Mouse (Mus musculus) natural killer cell, adult 2 months (primary cell): ENCODE measurements around the gene Olfr19.
"Not testable (repeated sequence)": the region's sequence is repeated elsewhere in the genome, so short reads cannot be mapped to it uniquely, and the experiment has no call there.

Experiments used
- DNase-seq, 2 experiments: peaks; one replicate each; pipeline ENCODE4 v3.0.0; 2022; ENCODE audit warnings: low spot score in 2 of 2

The Olfr19 gene

GRCm38 (mm10) chr16:16676305-16676704, at the start of gene Olfr19:
Gene Olfr19 (minus strand): TSS chr16:16676405.
- DNase-seq = no peak

- DNase-seq = no peak
These were observed 8.8 kb upstream of the Olfr19 start for GRCm38 (mm10) chr16:16684975-16685374.

- DNase-seq = no peak
These were observed 7.8 kb upstream of the Olfr19 start for GRCm38 (mm10) chr16:16684053-16684452.

- no peak for DNase-seq
These were observed 11.2 kb downstream of the Olfr19 start for GRCm38 (mm10) chr16:16664994-16665393.

- not testable (repeated sequence) for DNase-seq
These were observed 11.7 kb downstream of the Olfr19 start for GRCm38 (mm10) chr16:16664516-16664915.

- DNase-seq = no peak
These were observed 31.1 kb downstream of the Olfr19 start for GRCm38 (mm10) chr16:16645148-16645547.

- no peak for DNase-seq
These were observed 42.5 kb downstream of the Olfr19 start for GRCm38 (mm10) chr16:16633730-16634129.
